Mouse (Mus musculus) embryonic facial prominence, embryonic 10.5 days (tissue): ENCODE measurements around the gene Traf7. TPM values are rescaled to one million over a fixed set of nuclear protein-coding genes. Genes with fewer than 3 reads are reported as not detected.

Experiments used
- DNase-seq: peaks from one replicate; pipeline ENCODE4 v3.0.0-alpha.2; 2017; ENCODE audit warnings: low spot score
- H3K27ac ChIP-seq: fragments of 300-500 bp; sonication (generic); replicated peaks from 2 replicates; pipeline ENCODE4 v1.5.1; 2016; ENCODE audit warnings: mild to moderate bottlenecking
- H3K27me3 ChIP-seq: fragments of 300-500 bp; sonication (generic); replicated peaks from 2 replicates; pipeline ENCODE4 v1.6.1; 2016; ENCODE audit warnings: low read depth, mild to moderate bottlenecking; ENCODE audit not compliant: poor library complexity, severe bottlenecking
- H3K36me3 ChIP-seq: fragments of 300-500 bp; sonication (generic); replicated peaks from 2 replicates; pipeline ENCODE4 v1.6.1; 2016; ENCODE audit warnings: mild to moderate bottlenecking, moderate library complexity
- H3K4me1 ChIP-seq: fragments of 300-500 bp; sonication (generic); 2 replicates; pipeline ENCODE4 v1.6.1; 2016
- H3K4me3 ChIP-seq: fragments of 300-500 bp; sonication (generic); 2 replicates; pipeline ENCODE4 v1.5.1; 2016; ENCODE audit warnings: mild to moderate bottlenecking, moderate library complexity
- H3K9me3 ChIP-seq: fragments of 300-500 bp; sonication (generic); 2 replicates; pipeline ENCODE4 v1.6.1; 2016; ENCODE audit warnings: mild to moderate bottlenecking
- WGBS: fragments of 180-500 bp; shearing (Covaris S2); methylation state at CpG from one replicate; pipeline ENCODE4 v1.1.7; 2016; 5-methylcytosine and 5-hydroxymethylcytosine counted together
- polyA plus RNA-seq: library from polyadenylated mRNA; unstranded; fragments of >200 nt; fragmentation: Nextera tagmentation; extraction: Ambion mirVana; gene quantifications from 2 replicates; pipeline ENCODE4 v1.2.1, GENCODE M21; 2016

The Traf7 gene
- polyA plus RNA-seq, 1 experiment from 2014 or later, result 121 TPM

- WGBS, result 63% methylated on average over 4 of the region's 4 CpGs
- no peak for DNase-seq
- H3K27ac ChIP-seq, result peak overlapping the region; percentile 73
- no peaks in the 10 kb centered on the region; the same call in 1 of the 2 replicates for H3K36me3 ChIP-seq
- H3K4me1 ChIP-seq, result peaks cover 20% of the 10 kb centered on the region
- H3K9me3 ChIP-seq, result no peaks in the 10 kb centered on the region
- no peak overlapping the region for H3K4me3 ChIP-seq
- no peaks in the 10 kb centered on the region for H3K27me3 ChIP-seq
Observed at GRCm38 (mm10) chr17:24558600-24559099, 30.9 kb upstream of the Traf7 start.

GRCm38 (mm10) chr17:24557091-24557490 lies 29.4 kb upstream of the Traf7 start:
- H3K4me1 ChIP-seq, result peaks cover 26% of the 10 kb centered on the region
- H3K27ac ChIP-seq, result no peak overlapping the region
- no peaks in the 10 kb centered on the region for H3K9me3 ChIP-seq
- 88% methylated on average over 7 of the region's 7 CpGs for WGBS
- no peaks in the 10 kb centered on the region for H3K27me3 ChIP-seq
- H3K36me3 ChIP-seq, result no peaks in the 10 kb centered on the region; the same call in 1 of the 2 replicates
- DNase-seq, result no peak
- H3K4me3 ChIP-seq, result no peak overlapping the region

GRCm38 (mm10) chr17:24551050-24551444 lies 23.3 kb upstream of the Traf7 start:
- peaks cover 32% of the 10 kb centered on the region for H3K27me3 ChIP-seq
- no peak for DNase-seq
- H3K9me3 ChIP-seq, result no peaks in the 10 kb centered on the region
- WGBS, result 56% methylated on average over 3 of the region's 3 CpGs
- no peaks in the 10 kb centered on the region for H3K36me3 ChIP-seq
- H3K4me3 ChIP-seq, result peak overlapping the region; percentile 93
- peak overlapping the region; percentile 97 for H3K27ac ChIP-seq
- peaks cover 36% of the 10 kb centered on the region for H3K4me1 ChIP-seq

GRCm38 (mm10) chr17:24550416-24551049 lies 22.8 kb upstream of the Traf7 start:
- peak overlapping the region; percentile 93 for H3K4me3 ChIP-seq
- under 1% methylated on average over 44 of the region's 44 CpGs for WGBS
- no peaks in the 10 kb centered on the region for H3K9me3 ChIP-seq
- no peaks in the 10 kb centered on the region for H3K36me3 ChIP-seq
- peaks cover 36% of the 10 kb centered on the region for H3K4me1 ChIP-seq
- H3K27ac ChIP-seq, result peak overlapping the region; percentile 97
- H3K27me3 ChIP-seq, result peaks cover 35% of the 10 kb centered on the region
- peak; percentile 88 for DNase-seq

- Histone ChIP-seq H3K27me3 (peaks cover 43% of the 10 kb centered on the region), H3K36me3 (no peaks in the 10 kb centered on the region), H3K4me1 (peaks cover 37% of the 10 kb centered on the region), H3K9me3 (no peaks in the 10 kb centered on the region), H3K4me3 (peak within 1 kb of the TSS; percentile 93), H3K27ac (peak within 1 kb of the TSS; percentile 97)
- under 1% methylated on average over 72 of the region's 72 CpGs for WGBS
- peak; percentile 100 for DNase-seq
Observed at GRCm38 (mm10) chr17:24549618-24550415, 22.1 kb upstream of the Traf7 start, which contains the start of gene Pkd1. Gene Pkd1 (plus strand): TSS chr17:24549834.

GRCm38 (mm10) chr17:24548921-24549617 lies 21.3 kb upstream of the Traf7 start:
- DNase-seq, result peak; percentile 41
- 6% methylated on average over 23 of the region's 23 CpGs for WGBS
- Histone ChIP-seq H3K4me1 (peaks cover 42% of the 10 kb centered on the region), H3K4me3 (peak overlapping the region; percentile 93), H3K27me3 (peaks cover 50% of the 10 kb centered on the region), H3K36me3 (no peaks in the 10 kb centered on the region), H3K27ac (peak overlapping the region; percentile 97), H3K9me3 (no peaks in the 10 kb centered on the region)

GRCm38 (mm10) chr17:24548435-24548834 lies 20.7 kb upstream of the Traf7 start:
- no peaks in the 10 kb centered on the region for H3K36me3 ChIP-seq
- 42% methylated on average over 9 of the region's 9 CpGs for WGBS
- peak overlapping the region; percentile 93 for H3K4me3 ChIP-seq
- H3K27ac ChIP-seq, result no peak overlapping the region
- peaks cover 42% of the 10 kb centered on the region for H3K4me1 ChIP-seq
- H3K9me3 ChIP-seq, result no peaks in the 10 kb centered on the region
- peaks cover 55% of the 10 kb centered on the region for H3K27me3 ChIP-seq
- no peak for DNase-seq

GRCm38 (mm10) chr17:24546234-24546633 lies 18.5 kb upstream of the Traf7 start:
- Histone ChIP-seq H3K27me3 (peaks cover 55% of the 10 kb centered on the region), H3K36me3 (no peaks in the 10 kb centered on the region), H3K4me3 (no peak overlapping the region), H3K9me3 (no peaks in the 10 kb centered on the region), H3K4me1 (peaks cover 27% of the 10 kb centered on the region), H3K27ac (no peak overlapping the region)
- WGBS, result 84% methylated on average over 3 of the region's 3 CpGs
- no peak for DNase-seq

- WGBS, result 84% methylated on average over 2 of the region's 2 CpGs
Observed at GRCm38 (mm10) chr17:24545247-24545646, 17.5 kb upstream of the Traf7 start.

GRCm38 (mm10) chr17:24544613-24545012 lies 16.9 kb upstream of the Traf7 start:
- Histone ChIP-seq H3K4me3 (peak overlapping the region; percentile 44), H3K4me1 (peaks cover 19% of the 10 kb centered on the region), H3K27me3 (peaks cover 55% of the 10 kb centered on the region), H3K9me3 (no peaks in the 10 kb centered on the region), H3K36me3 (no peaks in the 10 kb centered on the region), H3K27ac (0 out of 2 replicates have a peak overlapping the region, but pooled peaks have one; percentile 10)
- 18% methylated on average over 12 of the region's 12 CpGs for WGBS
- peak; percentile 41 for DNase-seq

More at GRCm38 (mm10) chr17:24545247-24545646, 17.5 kb upstream of the Traf7 start:
- Histone ChIP-seq H3K9me3 (no peaks in the 10 kb centered on the region), H3K27ac (no peak overlapping the region), H3K36me3 (no peaks in the 10 kb centered on the region), H3K4me1 (peaks cover 19% of the 10 kb centered on the region), H3K4me3 (no peak overlapping the region), H3K27me3 (peaks cover 55% of the 10 kb centered on the region)
- no peak for DNase-seq

GRCm38 (mm10) chr17:24540375-24540774 lies 12.6 kb upstream of the Traf7 start:
- H3K36me3 ChIP-seq, result no peaks in the 10 kb centered on the region
- no peaks in the 10 kb centered on the region for H3K9me3 ChIP-seq
- peaks cover 15% of the 10 kb centered on the region for H3K4me1 ChIP-seq
- peak; percentile 59 for DNase-seq
- H3K4me3 ChIP-seq, result no peak overlapping the region
- H3K27ac ChIP-seq, result no peak overlapping the region
- H3K27me3 ChIP-seq, result peaks cover 18% of the 10 kb centered on the region
- WGBS, result 15% methylated on average over 3 of the region's 3 CpGs

GRCm38 (mm10) chr17:24538950-24539349 lies 11.2 kb upstream of the Traf7 start:
- Histone ChIP-seq H3K4me1 (peaks cover 9% of the 10 kb centered on the region), H3K36me3 (no peaks in the 10 kb centered on the region), H3K27me3 (peaks cover 4% of the 10 kb centered on the region), H3K27ac (no peak overlapping the region), H3K9me3 (no peaks in the 10 kb centered on the region), H3K4me3 (no peak overlapping the region)
- DNase-seq, result peak; percentile 62
- 72% methylated on average over 8 of the region's 8 CpGs for WGBS
